Mouse (Mus musculus): Measurements from ENCODE around the gene Dnajc1.

The Dnajc1 gene

GRCm38 (mm10) chr2:18307440-18308305 is 85.0 kb downstream of the Dnajc1 start:
- DNase-seq (ENCODE audit: extremely low spot score, low read depth, low spot score): no peak

GRCm38 (mm10) chr2:18300949-18301348 is 91.7 kb downstream of the Dnajc1 start:
- no peak for DNase-seq (ENCODE audit: extremely low spot score, low read depth, low spot score)

- no peak for DNase-seq (ENCODE audit: extremely low spot score, low read depth, low spot score)
These were observed 107.5 kb downstream of the Dnajc1 start for GRCm38 (mm10) chr2:18285175-18285574.

- no peak for DNase-seq (ENCODE audit: extremely low spot score, low read depth, low spot score)
These were observed 126.9 kb downstream of the Dnajc1 start for GRCm38 (mm10) chr2:18265736-18266135.

- DNase-seq (ENCODE audit: extremely low spot score, low read depth, low spot score): no peak
These were observed 128.1 kb downstream of the Dnajc1 start for GRCm38 (mm10) chr2:18264579-18264978.

- DNase-seq (ENCODE audit: extremely low spot score, low read depth, low spot score): no peak
These were observed 130.3 kb downstream of the Dnajc1 start for GRCm38 (mm10) chr2:18262298-18262697.

GRCm38 (mm10) chr2:18249224-18249623 is 143.4 kb downstream of the Dnajc1 start:
- no peak for DNase-seq (ENCODE audit: extremely low spot score, low read depth, low spot score)

GRCm38 (mm10) chr2:18235524-18235923 is 157.1 kb downstream of the Dnajc1 start:
- DNase-seq (ENCODE audit: extremely low spot score, low read depth, low spot score): no peak

- no peak for DNase-seq (ENCODE audit: extremely low spot score, low read depth, low spot score)
These were observed 159.6 kb downstream of the Dnajc1 start for GRCm38 (mm10) chr2:18232883-18233567.

GRCm38 (mm10) chr2:18231143-18231542 is 161.5 kb downstream of the Dnajc1 start:
- no peak for DNase-seq (ENCODE audit: extremely low spot score, low read depth, low spot score)

- peak; percentile 46 for DNase-seq (ENCODE audit: extremely low spot score, low read depth, low spot score)
These were observed 163.4 kb downstream of the Dnajc1 start for GRCm38 (mm10) chr2:18229279-18229678.

GRCm38 (mm10) chr2:18228486-18229062 is 164.1 kb downstream of the Dnajc1 start:
- DNase-seq (ENCODE audit: extremely low spot score, low read depth, low spot score): peak; percentile 18

GRCm38 (mm10) chr2:18219569-18219968 is 173.1 kb downstream of the Dnajc1 start:
- no peak for DNase-seq (ENCODE audit: extremely low spot score, low read depth, low spot score)

- DNase-seq (ENCODE audit: extremely low spot score, low read depth, low spot score): no peak
These were observed 173.5 kb downstream of the Dnajc1 start for GRCm38 (mm10) chr2:18219136-18219535.

GRCm38 (mm10) chr2:18218500-18218899 is 174.1 kb downstream of the Dnajc1 start:
- no peak for DNase-seq (ENCODE audit: extremely low spot score, low read depth, low spot score)

GRCm38 (mm10) chr2:18217867-18218266 is 174.8 kb downstream of the Dnajc1 start:
- DNase-seq (ENCODE audit: extremely low spot score, low read depth, low spot score): no peak

- no peak for DNase-seq (ENCODE audit: extremely low spot score, low read depth, low spot score)
These were observed 178.6 kb downstream of the Dnajc1 start for GRCm38 (mm10) chr2:18214031-18214430.

GRCm38 (mm10) chr2:18209948-18210347 is 182.7 kb downstream of the Dnajc1 start:
- DNase-seq (ENCODE audit: extremely low spot score, low read depth, low spot score): no peak

- DNase-seq (ENCODE audit: extremely low spot score, low read depth, low spot score): no peak
These were observed 183.3 kb downstream of the Dnajc1 start for GRCm38 (mm10) chr2:18209211-18209823.

GRCm38 (mm10) chr2:18208578-18208977 is 184.1 kb downstream of the Dnajc1 start:
- no peak for DNase-seq (ENCODE audit: extremely low spot score, low read depth, low spot score)

GRCm38 (mm10) chr2:18206811-18207210 is 185.8 kb downstream of the Dnajc1 start:
- no peak for DNase-seq (ENCODE audit: extremely low spot score, low read depth, low spot score)

Measured in hindlimb bud, embryonic 11.5 days (tissue).